Mouse (Mus musculus) neural tube, embryonic 15.5 days (tissue): ENCODE measurements around the gene Jph3. TPM values are rescaled to one million over a fixed set of nuclear protein-coding genes. Genes with fewer than 3 reads are reported as not detected.

ENCODE experiments used
- ATAC-seq: fragments of 200-750 bp; cut with Nextera tagmentation; 2 replicates; pipeline ENCODE4 v1.8.0; 2017; ENCODE audit warnings: mild to moderate bottlenecking, moderate TSS enrichment, moderate library complexity; ENCODE audit not compliant: low FRiP score
- H3K27ac ChIP-seq: fragments of 300-500 bp; sonication (generic); replicated peaks from 2 replicates; pipeline ENCODE4 v1.5.1; 2015; ENCODE audit warnings: mild to moderate bottlenecking, inconsistent platforms
- H3K27me3 ChIP-seq: fragments of 300-500 bp; sonication (generic); replicated peaks from 2 replicates; pipeline ENCODE4 v1.6.1; 2015; ENCODE audit warnings: inconsistent platforms
- H3K36me3 ChIP-seq: fragments of 300-500 bp; sonication (generic); 2 replicates; pipeline ENCODE4 v1.6.1; 2015; ENCODE audit warnings: inconsistent platforms
- H3K4me1 ChIP-seq: fragments of 300-500 bp; sonication (generic); 2 replicates; pipeline ENCODE4 v1.6.1; 2015; ENCODE audit warnings: inconsistent platforms
- H3K4me2 ChIP-seq: fragments of 300-500 bp; sonication (generic); 2 replicates; pipeline ENCODE4 v1.6.1; 2015; ENCODE audit warnings: inconsistent platforms, mild to moderate bottlenecking, moderate library complexity
- H3K4me3 ChIP-seq: fragments of 300-500 bp; sonication (generic); replicated peaks from 2 replicates; pipeline ENCODE4 v1.5.1; 2015; ENCODE audit warnings: mild to moderate bottlenecking, inconsistent platforms
- H3K9ac ChIP-seq: fragments of 300-500 bp; sonication (generic); replicated peaks from 2 replicates; pipeline ENCODE4 v1.6.1; 2015; ENCODE audit warnings: mild to moderate bottlenecking, inconsistent platforms
- H3K9me3 ChIP-seq: fragments of 300-500 bp; sonication (generic); replicated peaks from 2 replicates; pipeline ENCODE4 v1.6.1; 2016; ENCODE audit warnings: inconsistent platforms
- WGBS: fragments of 180-500 bp; shearing (Covaris S2); methylation state at CpG from one replicate; pipeline ENCODE4 v1.1.7; 2015; ENCODE audit warnings: mixed read lengths; 5-methylcytosine and 5-hydroxymethylcytosine counted together
- polyA plus RNA-seq: library from polyadenylated mRNA; unstranded; fragments of >200 nt; fragmentation: Nextera tagmentation; extraction: Ambion mirVana; gene quantifications from 2 replicates; pipeline ENCODE4 v1.2.1, GENCODE M21; 2015

Jph3 gene
- polyA plus RNA-seq, 1 experiment from 2014 or later: 133 TPM

DNA sequence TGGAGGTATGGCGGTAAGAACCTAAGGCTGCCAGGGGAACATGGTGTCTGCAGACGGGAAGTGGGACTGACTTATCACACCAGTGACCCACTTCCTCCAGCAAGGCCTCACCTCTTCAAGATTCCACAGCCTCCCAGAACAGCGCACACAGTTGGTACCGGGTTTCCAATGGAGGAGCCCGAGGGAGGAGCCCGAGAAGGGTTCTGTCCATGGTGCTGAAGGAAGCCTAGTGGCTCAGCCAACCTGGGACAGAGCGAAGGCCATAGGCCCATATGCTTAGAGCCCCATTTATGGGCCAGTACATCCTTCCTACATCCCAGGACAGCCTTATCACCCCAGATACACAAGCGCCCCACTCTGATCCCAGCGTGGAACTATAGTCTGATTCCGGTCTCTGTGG, 32.1 kb downstream of the Jph3 start:
- Histone ChIP-seq H3K4me3 (no peak overlapping the region), H3K27me3 (no peaks in the 10 kb centered on the region), H3K4me2 (no peak overlapping the region), H3K4me1 (peaks cover 12% of the 10 kb centered on the region), H3K36me3 (no peaks in the 10 kb centered on the region), H3K9ac (no peak overlapping the region), H3K27ac (no peak overlapping the region), H3K9me3 (no peaks in the 10 kb centered on the region)
- no peak for ATAC-seq
- WGBS: 38% methylated on average over 10 of the region's 10 CpGs

DNA sequence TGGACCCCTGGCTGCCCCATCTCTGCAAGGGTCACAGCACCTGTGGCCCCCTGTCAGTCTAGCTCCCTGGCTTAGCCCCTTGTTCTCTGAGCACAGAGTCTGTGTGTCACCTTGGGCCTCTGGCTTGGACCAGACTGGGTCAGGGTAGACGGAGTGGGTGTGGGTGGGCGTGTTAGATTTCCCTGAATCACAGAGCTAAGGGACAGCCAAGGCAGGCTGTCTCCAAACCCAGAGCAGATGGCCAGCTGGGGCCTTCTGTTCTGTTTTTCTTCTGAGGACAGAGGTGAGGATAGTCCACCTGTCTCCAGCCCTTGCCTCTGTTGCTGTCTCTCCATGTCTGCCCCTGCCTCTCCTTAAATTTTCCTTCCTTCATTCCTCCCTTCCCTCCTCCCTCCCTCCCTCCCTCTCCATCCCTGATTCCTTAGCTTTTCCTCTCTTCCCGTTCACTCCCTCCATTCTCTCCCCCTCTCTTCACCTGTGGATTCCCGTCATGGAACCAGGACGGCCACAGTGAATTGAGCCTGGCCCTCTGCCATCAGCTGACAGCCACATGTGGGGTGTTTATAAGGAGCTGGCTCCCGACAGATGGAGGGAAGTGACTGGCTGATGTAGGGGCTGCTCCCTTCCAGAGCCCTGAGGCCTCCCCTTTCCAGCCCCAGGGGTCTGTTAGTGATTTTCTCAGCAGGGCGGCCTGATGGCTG, 33.7 kb downstream of the Jph3 start:
- Histone ChIP-seq H3K4me1 (peaks cover 12% of the 10 kb centered on the region), H3K27ac (no peak overlapping the region), H3K9ac (no peak overlapping the region), H3K27me3 (no peaks in the 10 kb centered on the region), H3K9me3 (no peaks in the 10 kb centered on the region), H3K4me2 (no peak overlapping the region), H3K36me3 (no peaks in the 10 kb centered on the region), H3K4me3 (no peak overlapping the region)
- no peak for ATAC-seq
- 40% methylated on average over 7 of the region's 7 CpGs for WGBS

DNA sequence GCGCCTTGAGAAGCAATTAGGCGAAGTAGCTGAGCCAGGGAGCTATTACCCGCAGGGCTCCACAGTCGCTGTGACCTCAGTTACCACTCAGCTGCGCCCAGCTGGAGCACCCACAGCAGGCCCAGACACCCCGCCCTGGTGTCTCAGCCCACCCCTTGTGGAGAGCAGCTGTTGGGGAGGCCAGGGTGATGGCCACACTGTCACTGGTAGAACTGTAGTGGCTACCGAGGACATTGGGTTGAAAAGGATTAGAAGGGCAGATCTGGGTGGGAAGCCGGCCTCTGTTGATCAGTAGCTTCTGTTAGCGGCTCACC, 34.2 kb downstream of the Jph3 start:
- H3K27me3 ChIP-seq: no peaks in the 10 kb centered on the region
- H3K36me3 ChIP-seq: no peaks in the 10 kb centered on the region
- H3K9me3 ChIP-seq: no peaks in the 10 kb centered on the region
- H3K4me2 ChIP-seq: no peak overlapping the region
- ATAC-seq: no peak
- H3K27ac ChIP-seq: no peak overlapping the region
- no peak overlapping the region for H3K4me3 ChIP-seq
- 49% methylated on average over 9 of the region's 9 CpGs for WGBS
- H3K9ac ChIP-seq: no peak overlapping the region
- H3K4me1 ChIP-seq: peaks cover 12% of the 10 kb centered on the region

DNA sequence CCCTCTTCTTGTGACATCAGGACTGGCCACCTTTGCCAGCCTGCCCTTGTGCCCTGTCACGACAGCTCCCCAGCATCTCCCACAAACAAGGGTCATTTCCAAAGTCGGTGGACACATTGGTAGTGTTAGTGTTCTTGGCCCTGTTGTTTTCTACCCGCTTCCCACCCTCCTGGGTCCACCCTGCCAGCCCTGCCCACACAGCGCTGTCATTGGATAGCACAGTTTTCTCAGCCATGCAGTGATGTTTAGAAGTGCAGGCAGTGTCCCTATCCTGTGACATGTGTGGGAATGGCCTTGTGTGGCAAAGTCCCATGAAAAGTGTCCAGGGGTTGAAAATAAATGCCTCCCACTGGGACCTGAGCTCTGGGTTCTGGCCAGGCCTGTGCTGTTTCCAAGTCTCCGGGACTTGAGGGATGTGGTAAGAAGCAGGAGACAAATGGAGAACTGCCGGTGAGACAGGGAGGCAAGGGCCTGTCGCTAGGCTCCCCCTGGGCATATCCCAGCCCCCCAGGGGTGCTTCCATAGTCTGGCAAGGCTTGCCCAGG, 36.2 kb downstream of the Jph3 start:
- H3K27ac ChIP-seq: no peak overlapping the region
- H3K9me3 ChIP-seq: no peaks in the 10 kb centered on the region
- ATAC-seq: no peak
- no peak overlapping the region for H3K4me2 ChIP-seq
- H3K4me1 ChIP-seq: peaks cover 19% of the 10 kb centered on the region
- H3K4me3 ChIP-seq: no peak overlapping the region
- 77% methylated on average over 7 of the region's 7 CpGs for WGBS
- no peak overlapping the region for H3K9ac ChIP-seq
- H3K36me3 ChIP-seq: no peaks in the 10 kb centered on the region
- H3K27me3 ChIP-seq: no peaks in the 10 kb centered on the region

DNA sequence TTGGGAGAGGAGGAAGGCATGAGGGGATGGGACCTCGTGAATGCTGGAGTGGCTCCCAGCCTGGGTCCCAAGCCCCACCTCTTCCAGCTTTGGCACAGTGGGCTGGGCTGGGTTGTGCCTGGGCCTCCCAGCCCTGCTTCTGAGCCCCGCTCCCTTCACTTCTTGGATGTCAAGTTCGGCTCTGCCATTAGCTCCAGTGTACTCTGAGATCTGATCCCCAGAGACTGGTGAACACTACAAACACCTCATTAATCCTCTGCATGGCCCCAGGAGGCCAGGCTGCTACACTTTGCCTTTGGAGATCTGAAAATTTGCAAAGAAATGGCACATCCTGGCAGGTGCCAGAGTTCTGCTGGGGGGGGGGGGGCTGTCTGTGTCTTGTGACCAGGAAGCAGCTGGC, 39.7 kb downstream of the Jph3 start:
- Histone ChIP-seq H3K27me3 (no peaks in the 10 kb centered on the region), H3K36me3 (no peaks in the 10 kb centered on the region), H3K9me3 (no peaks in the 10 kb centered on the region), H3K4me3 (no peak overlapping the region), H3K4me1 (peaks cover 22% of the 10 kb centered on the region), H3K27ac (no peak overlapping the region), H3K9ac (no peak overlapping the region), H3K4me2 (no peak overlapping the region)
- WGBS: 55% methylated on average over 3 of the region's 3 CpGs
- ATAC-seq: no peak

DNA sequence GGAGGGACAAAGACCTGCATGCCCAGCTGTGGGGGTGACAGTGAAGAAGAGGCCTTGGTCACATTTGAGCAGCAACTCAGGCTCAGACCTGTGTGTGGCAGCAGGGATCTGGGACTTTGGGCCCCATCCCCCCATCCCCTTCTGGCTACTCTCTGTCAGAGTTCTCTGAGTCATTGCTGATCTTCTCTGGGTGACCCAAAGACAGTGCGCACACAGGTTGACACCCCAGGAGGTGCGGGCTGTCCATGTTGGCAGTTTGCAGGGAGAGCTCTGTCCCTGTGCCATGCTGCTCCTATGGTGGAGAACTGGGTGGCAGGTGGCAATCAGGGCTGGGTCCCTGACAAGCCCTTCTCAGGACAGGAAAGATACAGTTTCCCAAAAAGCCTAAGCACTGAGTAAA, 40.2 kb downstream of the Jph3 start:
- H3K27ac ChIP-seq: no peak overlapping the region
- no peak overlapping the region for H3K9ac ChIP-seq
- WGBS: 91% methylated on average over 2 of the region's 2 CpGs
- no peak overlapping the region for H3K4me3 ChIP-seq
- H3K27me3 ChIP-seq: no peaks in the 10 kb centered on the region
- H3K9me3 ChIP-seq: no peaks in the 10 kb centered on the region
- H3K4me1 ChIP-seq: peaks cover 22% of the 10 kb centered on the region
- no peak for ATAC-seq
- no peaks in the 10 kb centered on the region for H3K36me3 ChIP-seq
- no peak overlapping the region for H3K4me2 ChIP-seq

DNA sequence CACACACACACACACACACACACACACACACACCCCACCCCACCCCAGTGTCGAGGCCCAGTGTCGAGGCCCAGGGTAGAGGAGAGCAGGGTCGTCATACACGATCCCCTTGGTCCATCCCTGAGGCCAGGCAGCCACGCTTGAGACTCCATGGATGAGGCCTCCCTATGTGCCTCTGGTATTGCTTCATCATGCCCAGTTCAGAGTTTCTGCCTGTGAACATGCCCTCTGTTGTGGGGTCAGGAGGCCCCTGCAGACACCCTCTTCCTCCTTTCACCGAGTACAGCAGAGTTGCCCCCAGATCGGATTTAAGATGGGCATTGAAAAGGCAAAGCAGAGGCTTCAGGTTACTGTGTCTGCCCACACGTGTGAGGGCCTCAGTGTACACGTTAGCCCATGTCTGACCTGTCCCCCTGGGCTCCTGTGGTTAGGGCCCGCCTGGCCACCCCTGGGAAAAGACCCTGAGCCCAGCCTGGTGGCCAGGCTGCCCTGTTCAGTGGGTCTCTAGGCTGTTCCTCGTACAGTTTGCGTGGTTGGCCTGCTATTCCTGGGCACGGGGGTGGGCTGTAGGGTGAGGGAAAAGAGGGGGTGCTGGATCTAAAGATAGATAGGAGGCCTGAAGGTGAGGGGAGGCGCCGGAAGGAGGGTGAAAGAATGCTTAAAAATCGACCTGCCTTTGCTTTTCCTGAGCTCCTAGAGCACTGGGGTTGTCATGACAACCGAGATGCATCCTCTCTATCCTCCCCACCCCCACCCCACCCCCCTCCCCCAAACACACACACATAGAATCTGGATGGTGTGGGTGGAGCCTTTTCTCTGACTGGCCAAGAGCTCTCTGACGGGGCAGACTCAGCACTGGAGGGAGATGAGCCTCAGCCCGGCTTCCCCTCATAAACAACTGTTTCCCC, 41.7 kb downstream of the Jph3 start:
- Histone ChIP-seq H3K36me3 (no peaks in the 10 kb centered on the region), H3K4me1 (peaks cover 22% of the 10 kb centered on the region), H3K4me3 (no peak overlapping the region), H3K4me2 (no peak overlapping the region; the same call in 1 of the 2 replicates), H3K27me3 (no peaks in the 10 kb centered on the region), H3K27ac (no peak overlapping the region), H3K9me3 (no peaks in the 10 kb centered on the region), H3K9ac (no peak overlapping the region; the same call in 1 of the 2 replicates)
- peak; percentile 67 for ATAC-seq
- 31% methylated on average over 19 of the region's 19 CpGs for WGBS

DNA sequence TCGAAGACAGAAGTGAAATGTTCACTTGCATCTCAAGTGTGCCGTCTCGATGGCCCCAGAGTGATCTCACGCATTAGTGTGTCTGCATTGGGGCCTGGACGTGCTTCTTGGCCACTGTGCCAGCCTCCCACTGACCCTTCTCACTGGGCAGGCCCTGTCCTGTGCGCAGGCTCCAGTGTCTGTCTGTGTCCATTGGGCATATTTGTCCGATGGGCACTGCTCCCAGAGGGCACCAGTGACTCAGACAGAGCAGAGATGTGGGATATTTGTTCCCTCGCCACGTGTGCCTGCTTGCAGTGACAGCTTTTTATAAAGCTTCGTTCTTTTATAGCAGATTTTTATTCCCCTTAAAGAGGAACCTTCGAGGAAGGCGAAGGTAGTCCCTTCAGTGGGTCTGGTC, 44.5 kb downstream of the Jph3 start:
- H3K36me3 ChIP-seq: no peaks in the 10 kb centered on the region
- no peak overlapping the region for H3K9ac ChIP-seq
- H3K4me3 ChIP-seq: no peak overlapping the region
- no peaks in the 10 kb centered on the region for H3K27me3 ChIP-seq
- no peak for ATAC-seq
- peaks cover 26% of the 10 kb centered on the region for H3K4me1 ChIP-seq
- H3K9me3 ChIP-seq: no peaks in the 10 kb centered on the region
- H3K27ac ChIP-seq: no peak overlapping the region
- WGBS: 89% methylated on average over 12 of the region's 12 CpGs
- H3K4me2 ChIP-seq: no peak overlapping the region

DNA sequence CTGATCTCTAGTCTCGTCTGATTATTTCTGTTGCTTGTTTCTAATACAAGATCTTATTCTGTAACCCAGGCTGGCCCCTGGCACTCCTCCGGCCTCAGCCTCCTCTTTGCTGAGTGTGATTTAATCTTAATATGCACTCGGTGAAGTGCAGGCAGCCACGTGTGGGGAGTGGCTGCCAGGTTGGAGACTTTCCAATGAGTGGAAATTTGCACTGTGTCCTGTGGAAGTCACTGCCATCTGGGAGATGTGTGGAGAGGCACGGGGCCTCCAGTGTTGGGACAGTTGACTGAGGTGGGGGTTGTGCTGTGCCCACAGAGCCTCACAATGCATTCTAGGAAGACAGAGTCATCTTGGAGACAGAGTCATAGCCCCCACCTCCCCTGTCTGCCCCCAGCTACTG, 53.1 kb downstream of the Jph3 start:
- no peak overlapping the region for H3K4me3 ChIP-seq
- peaks cover 13% of the 10 kb centered on the region; the same call in 1 of the 2 replicates for H3K4me1 ChIP-seq
- H3K27me3 ChIP-seq: no peaks in the 10 kb centered on the region
- H3K27ac ChIP-seq: no peak overlapping the region
- WGBS: 68% methylated on average over 5 of the region's 5 CpGs
- H3K4me2 ChIP-seq: no peak overlapping the region
- H3K36me3 ChIP-seq: peaks cover 11% of the 10 kb centered on the region
- no peak overlapping the region for H3K9ac ChIP-seq
- no peaks in the 10 kb centered on the region for H3K9me3 ChIP-seq
- ATAC-seq: no peak

DNA sequence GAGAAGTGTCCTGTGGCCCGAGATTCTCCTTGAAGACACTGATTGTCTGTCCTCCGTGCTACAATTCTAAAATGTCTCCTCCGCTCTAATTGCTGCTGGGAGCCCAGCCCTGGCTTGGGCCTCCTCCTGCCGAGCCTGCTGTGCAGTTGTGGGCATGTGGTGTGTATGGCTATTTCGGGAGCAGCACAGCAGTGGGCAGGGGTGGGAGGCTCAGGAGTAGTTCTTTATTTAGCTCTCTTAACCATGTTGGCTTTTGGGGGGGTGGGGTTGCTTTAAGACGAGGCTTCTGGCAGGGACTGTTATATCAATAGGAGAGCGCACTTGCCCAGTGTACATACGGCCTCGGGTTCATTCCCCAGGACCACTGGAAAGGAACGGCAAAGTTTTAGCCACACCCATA, 57.1 kb downstream of the Jph3 start:
- Histone ChIP-seq H3K36me3 (peaks cover 17% of the 10 kb centered on the region), H3K9ac (no peak overlapping the region), H3K27me3 (no peaks in the 10 kb centered on the region), H3K9me3 (no peaks in the 10 kb centered on the region), H3K4me1 (no peaks in the 10 kb centered on the region), H3K27ac (no peak overlapping the region), H3K4me2 (no peak overlapping the region), H3K4me3 (no peak overlapping the region)
- no peak for ATAC-seq
- 61% methylated on average over 10 of the region's 10 CpGs for WGBS

DNA sequence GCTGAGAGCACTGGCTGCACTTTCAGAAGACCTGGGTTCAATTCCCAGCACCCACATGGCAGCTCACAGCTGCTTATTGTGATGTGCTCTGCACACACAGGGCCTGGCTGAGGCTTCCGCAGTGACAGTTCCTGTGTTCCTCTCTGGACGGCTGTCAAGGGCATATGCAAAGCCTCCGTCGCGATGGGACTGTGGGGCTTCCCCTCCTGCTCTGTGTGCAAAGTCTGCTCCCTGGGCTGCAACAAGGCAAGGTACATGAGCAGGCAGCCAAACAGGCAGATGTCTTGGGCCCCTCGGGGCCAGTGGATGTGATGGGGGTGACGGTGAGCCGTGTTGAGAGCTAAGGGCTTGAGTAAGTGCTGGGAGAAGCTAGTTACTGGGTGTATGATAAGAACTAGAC, 59.4 kb downstream of the Jph3 start:
- WGBS: 80% methylated on average over 8 of the region's 8 CpGs
- H3K36me3 ChIP-seq: peaks cover 22% of the 10 kb centered on the region
- no peak overlapping the region for H3K9ac ChIP-seq

DNA sequence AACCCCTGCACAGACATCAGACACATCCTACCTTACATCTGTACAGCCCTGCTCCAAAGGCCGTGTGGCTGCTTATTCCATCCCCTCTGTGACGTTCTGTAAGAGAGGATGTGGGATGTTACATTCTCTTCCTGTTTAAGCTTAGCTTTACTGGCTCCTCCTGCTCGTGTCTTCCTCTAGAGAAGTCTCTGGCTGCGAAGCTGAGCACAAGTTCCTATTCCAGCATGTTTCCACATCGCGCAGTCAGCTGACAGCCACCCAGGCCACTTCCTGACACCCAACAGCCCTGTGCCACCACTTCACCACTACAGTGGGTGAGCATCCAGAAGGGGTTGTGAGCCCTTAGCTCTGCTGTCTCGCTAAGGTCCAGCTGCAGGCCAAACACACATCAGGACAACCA, 62.7 kb downstream of the Jph3 start:
- Histone ChIP-seq H3K4me3 (no peak overlapping the region), H3K27me3 (no peaks in the 10 kb centered on the region), H3K4me1 (0 out of 2 replicates have a peak, but pooled peaks cover 5% of the 10 kb centered on the region), H3K36me3 (peaks cover 34% of the 10 kb centered on the region), H3K9ac (no peak overlapping the region), H3K27ac (no peak overlapping the region), H3K4me2 (no peak overlapping the region), H3K9me3 (no peaks in the 10 kb centered on the region)
- no peak for ATAC-seq
- WGBS: 83% methylated on average over 7 of the region's 7 CpGs

More for the DNA sequence above, 59.4 kb downstream of the Jph3 start:
- 0 out of 2 replicates have a peak, but pooled peaks cover 5% of the 10 kb centered on the region for H3K4me1 ChIP-seq
- no peak overlapping the region for H3K4me3 ChIP-seq
- ATAC-seq: no peak
- H3K4me2 ChIP-seq: no peak overlapping the region
- no peaks in the 10 kb centered on the region for H3K27me3 ChIP-seq
- H3K27ac ChIP-seq: no peak overlapping the region
- no peaks in the 10 kb centered on the region for H3K9me3 ChIP-seq
